Mouse (Mus musculus) CH12.LX (cell line): ENCODE data around the gene Gapvd1. TPM values are rescaled to one million over a fixed set of nuclear protein-coding genes. Genes with fewer than 3 reads are reported as not detected.

Experiments
- DNase-seq: peaks from one replicate; pipeline ENCODE4 v3.0.0-alpha.2; 2013; ENCODE audit errors: extremely low read depth
- H3K27ac ChIP-seq: 2 replicates; pipeline ENCODE4 v1.5.1; 2012; ENCODE audit warnings: low read depth, mild to moderate bottlenecking, control low read depth, moderate library complexity; ENCODE audit not compliant: insufficient read depth
- H3K27me3 ChIP-seq: replicated peaks from 2 replicates; pipeline ENCODE3; 2012; ENCODE audit warnings: inconsistent platforms
- H3K36me3 ChIP-seq, 2 experiments: replicated peaks in 1 of 2; 2 replicates each; pipeline versions ENCODE3 to v1.6.1; 2012; ENCODE audit warnings: inconsistent platforms in 1 of 2, low read length in 1 of 2, mild to moderate bottlenecking in 1 of 2, mixed read lengths in 1 of 2, moderate library complexity in 1 of 2; ENCODE audit not compliant: control insufficient read depth in 1 of 2, insufficient read depth in 1 of 2
- H3K4me1 ChIP-seq, 2 experiments: 2 replicates each; pipeline ENCODE4 v1.6.1; 2012; ENCODE audit warnings: inconsistent platforms in 1 of 2, moderate library complexity in 1 of 2; ENCODE audit not compliant: insufficient read depth in 2 of 2, control insufficient read depth in 1 of 2
- H3K4me2 ChIP-seq: 2 replicates; pipeline ENCODE4 v1.6.1; 2012; ENCODE audit warnings: low read depth, mild to moderate bottlenecking, control low read depth; ENCODE audit not compliant: poor library complexity, insufficient read depth, severe bottlenecking
- H3K4me3 ChIP-seq, 3 experiments: fragments of 150-350 bp in 1 of 3; sonication (generic) in 1 of 3; replicated peaks in 1 of 3; 2 replicates each; pipeline versions ENCODE3 to v1.5.1; 2011 to 2012; ENCODE audit warnings: low read depth in 2 of 3, low read length in 2 of 3, mild to moderate bottlenecking in 2 of 3, moderate library complexity in 2 of 3, control low read depth in 1 of 3, improper control_type of control experiment in 1 of 3, inconsistent platforms in 1 of 3, mixed read lengths in 1 of 3; ENCODE audit not compliant: poor library complexity in 1 of 3
- H3K79me2 ChIP-seq: replicated peaks from 2 replicates; pipeline ENCODE4 v1.6.1; 2012; ENCODE audit warnings: mild to moderate bottlenecking, moderate library complexity; ENCODE audit not compliant: control insufficient read depth, poor library complexity, insufficient read depth, severe bottlenecking; ENCODE audit errors: extremely low read depth
- H3K9ac ChIP-seq: 2 replicates; pipeline ENCODE4 v1.6.1; 2012; ENCODE audit warnings: low read depth, mild to moderate bottlenecking, control low read depth, moderate library complexity; ENCODE audit not compliant: insufficient read depth
- H3K9me3 ChIP-seq: replicated peaks from 2 replicates; pipeline ENCODE3; 2012; ENCODE audit warnings: low read length, inconsistent platforms, mixed read lengths
- BHLHE40 ChIP-seq: IDR thresholded peaks from 2 replicates; pipeline ENCODE4 v1.6.1; 2011; ENCODE audit warnings: mild to moderate bottlenecking, low read depth, low read length, improper control_type of control experiment
- CHD1 ChIP-seq: IDR thresholded peaks from 2 replicates; pipeline ENCODE4 v1.6.1; 2012; ENCODE audit warnings: low read depth, low read length, improper control_type of control experiment, inconsistent platforms
- CHD2 ChIP-seq: IDR thresholded peaks from 2 replicates; pipeline ENCODE4 v1.6.1; 2011; ENCODE audit warnings: low read length, improper control_type of control experiment
- E2F4 ChIP-seq: IDR thresholded peaks from 2 replicates; pipeline ENCODE4 v1.6.1; 2011; ENCODE audit warnings: low read depth, low read length, improper control_type of control experiment; ENCODE audit not compliant: insufficient replicate concordance
- ETS1 ChIP-seq: conservative IDR thresholded peaks from 2 replicates; pipeline ENCODE4 v1.6.1; 2012; ENCODE audit warnings: low read depth, mild to moderate bottlenecking, inconsistent platforms, low read length, improper control_type of control experiment, moderate library complexity
- GABPA ChIP-seq: IDR thresholded peaks from 2 replicates; pipeline ENCODE4 v1.6.1; 2012; ENCODE audit warnings: low read depth, low read length, improper control_type of control experiment, inconsistent platforms; ENCODE audit not compliant: insufficient replicate concordance
- HCFC1 ChIP-seq: IDR thresholded peaks from 2 replicates; pipeline ENCODE4 v1.6.1; 2012; ENCODE audit warnings: low read depth, mild to moderate bottlenecking, inconsistent platforms, low read length, improper control_type of control experiment
- IRF4 ChIP-seq: IDR thresholded peaks from 2 replicates; pipeline ENCODE4 v1.6.1; 2014; ENCODE audit warnings: low read depth, mild to moderate bottlenecking, inconsistent platforms, low read length, improper control_type of control experiment
- KAT2A ChIP-seq: IDR thresholded peaks from 2 replicates; pipeline ENCODE4 v1.6.1; 2012; ENCODE audit warnings: low read length, improper control_type of control experiment, inconsistent platforms; ENCODE audit not compliant: insufficient replicate concordance
- MAX ChIP-seq: IDR thresholded peaks from 2 replicates; pipeline ENCODE4 v1.6.1; 2011; ENCODE audit warnings: low read length, improper control_type of control experiment
- MEF2A ChIP-seq: IDR thresholded peaks from 2 replicates; pipeline ENCODE4 v1.6.1; 2014; ENCODE audit warnings: low read depth, mild to moderate bottlenecking, inconsistent platforms, low read length, improper control_type of control experiment, borderline replicate concordance
- MXI1 ChIP-seq: IDR thresholded peaks from 2 replicates; pipeline ENCODE4 v1.6.1; 2011; ENCODE audit warnings: mild to moderate bottlenecking, low read depth, low read length, improper control_type of control experiment
- MYC ChIP-seq: IDR thresholded peaks from 2 replicates; pipeline ENCODE4 v1.6.1; 2011; ENCODE audit warnings: low read depth, mild to moderate bottlenecking, improper control_type of control experiment, low read length
- POLR2A ChIP-seq: IDR thresholded peaks from 2 replicates; pipeline ENCODE4 v1.6.1; 2011; ENCODE audit warnings: low read depth, mild to moderate bottlenecking, improper control_type of control experiment, low read length
- POLR2AphosphoS2 ChIP-seq: IDR thresholded peaks from 2 replicates; pipeline ENCODE4 v1.6.1; 2011; ENCODE audit warnings: low read depth, low read length, improper control_type of control experiment
- RAD21 ChIP-seq: IDR thresholded peaks from 2 replicates; pipeline ENCODE4 v1.6.1; 2011; ENCODE audit warnings: low read depth, mild to moderate bottlenecking, low read length, improper control_type of control experiment, moderate library complexity
- SIN3A ChIP-seq: IDR thresholded peaks from 2 replicates; pipeline ENCODE4 v1.6.1; 2012; ENCODE audit warnings: low read length, improper control_type of control experiment, inconsistent platforms
- TCF12 ChIP-seq: IDR thresholded peaks from 2 replicates; pipeline ENCODE4 v1.6.1; 2014; ENCODE audit warnings: low read depth, mild to moderate bottlenecking, inconsistent platforms, low read length, improper control_type of control experiment
- USF2 ChIP-seq: conservative IDR thresholded peaks from 2 replicates; pipeline ENCODE4 v1.6.1; 2011; ENCODE audit warnings: low read depth, low read length, improper control_type of control experiment
- ZC3H11A ChIP-seq: IDR thresholded peaks from 2 replicates; pipeline ENCODE4 v1.6.1; 2012; ENCODE audit warnings: low read depth, mild to moderate bottlenecking, inconsistent platforms, low read length, improper control_type of control experiment
- ZKSCAN1 ChIP-seq: IDR thresholded peaks from 2 replicates; pipeline ENCODE4 v1.6.1; 2012; ENCODE audit warnings: low read depth, inconsistent platforms, low read length, improper control_type of control experiment, borderline replicate concordance
- ZNF384 ChIP-seq: IDR thresholded peaks from 2 replicates; pipeline ENCODE4 v1.6.1; 2012; ENCODE audit warnings: low read depth, low read length, improper control_type of control experiment, inconsistent platforms
- dilution Hi-C: fragments of 300-500 bp; cut with MboI; formaldehyde crosslinking; loops from 2 replicates; pipeline ENCODE4 v1.14.3; 2020; ENCODE audit warnings: low sequenced_read_pairs; ENCODE audit not compliant: extremely low pct_unique_long_range_greater_than_20kb, extremely low pct_ligation_motif_present
- in situ Hi-C: fragments of 300-500 bp; cut with MboI; formaldehyde crosslinking; loops from 3 replicates; pipeline ENCODE4 v1.14.3; 2019; ENCODE audit warnings: low sequenced_read_pairs, low pct_ligation_motif_present, low pct_unique_long_range_greater_than_20kb, mixed read lengths
- polyA plus RNA-seq: library from polyadenylated mRNA; unstranded; fragments of >175 nt; gene quantifications from 2 replicates; pipeline ENCODE4 v1.2.1, GENCODE M21; 2012; ENCODE audit warnings: low read depth; ENCODE audit not compliant: insufficient read length
- total RNA-seq, 2 experiments: library from RNA; depleted of rRNA; stranded (reverse); fragments of 300-350 nt in 1 of 2; fragments of >200 nt in 1 of 2; gene quantifications; 2 replicates each; pipeline ENCODE4 v1.2.3; 2012 to 2014

Gapvd1 gene
- total and polyA plus RNA-seq, 3 experiments: 45.1 to 71.3 (median 47.0) TPM

- Histone ChIP-seq H3K79me2 (no peaks in the 10 kb centered on the region), H3K27me3 (no peaks in the 10 kb centered on the region)
- no peak for TF ChIP-seq MAX
- TF ChIP-seq, all 38 proteins: peak for 0
- Histone ChIP-seq H3K36me3 (peaks cover 3 to 37% of the 10 kb centered on the region in 2 experiments), H3K9ac (no peak overlapping the region), H3K9me3 (no peaks in the 10 kb centered on the region), H3K27ac (no peak overlapping the region), H3K4me1 (peaks cover 3 to 6% of the 10 kb centered on the region in 2 experiments; a peak in 2 of 4 replicates), H3K4me3 (no peak overlapping the region), H3K4me2 (no peak overlapping the region)
- in situ Hi-C loops (no loop called here), dilution Hi-C loops (no loop called here)
- DNase-seq: no peak
These were observed 84.6 kb downstream of the Gapvd1 start for GRCm38 (mm10) chr2:34670470-34670869.

GRCm38 (mm10) chr2:34669203-34669746 is 85.8 kb downstream of the Gapvd1 start:
- Histone ChIP-seq H3K4me1 (peaks cover 3 to 6% of the 10 kb centered on the region in 2 experiments; a peak in 2 of 4 replicates), H3K79me2 (no peaks in the 10 kb centered on the region), H3K4me3 (no peak overlapping the region), H3K27ac (no peak overlapping the region), H3K9me3 (no peaks in the 10 kb centered on the region), H3K4me2 (no peak overlapping the region), H3K9ac (no peak overlapping the region), H3K36me3 (peaks cover 0 to 29% of the 10 kb centered on the region in 2 experiments), H3K27me3 (no peaks in the 10 kb centered on the region)
- dilution Hi-C loops: no loop called here
- TF ChIP-seq RAD21 (no peak), ETS1 (no peak), MAX (no peak), POLR2AphosphoS2 (no peak), TCF12 (no peak), E2F4 (no peak), MXI1 (no peak), KAT2A (no peak), ZKSCAN1 (no peak), HCFC1 (no peak), USF2 (no peak)
- in situ Hi-C loops: no loop called here
- DNase-seq: no peak

- peaks cover 0 to 22% of the 10 kb centered on the region in 2 experiments for H3K36me3 ChIP-seq
- in situ Hi-C loops (no loop called here), dilution Hi-C loops (no loop called here)
- H3K79me2 ChIP-seq: no peaks in the 10 kb centered on the region
- no peaks in the 10 kb centered on the region for H3K9me3 ChIP-seq
- H3K27me3 ChIP-seq: no peaks in the 10 kb centered on the region
- H3K4me2 ChIP-seq: no peak overlapping the region
- DNase-seq: no peak
- H3K27ac ChIP-seq: no peak overlapping the region
- TF ChIP-seq IRF4 (no peak), MXI1 (no peak), ZNF384 (no peak), RAD21 (no peak), SIN3A (no peak), ZC3H11A (no peak), POLR2A (no peak), GABPA (no peak), BHLHE40 (no peak), MEF2A (no peak), HCFC1 (no peak), MYC (no peak), USF2 (no peak), CHD1 (no peak), CHD2 (no peak)
- H3K9ac ChIP-seq: no peak overlapping the region
- H3K4me1 ChIP-seq: peaks cover 3 to 6% of the 10 kb centered on the region in 2 experiments; a peak in 2 of 4 replicates
- H3K4me3 ChIP-seq: no peak overlapping the region
These were observed 86.4 kb downstream of the Gapvd1 start for GRCm38 (mm10) chr2:34668440-34669191.
